Mouse (Mus musculus): ENCODE results near the gene Triobp. TPM values are rescaled to one million over a fixed set of nuclear protein-coding genes. Genes with fewer than 3 reads are reported as not detected.
A peak's percentile ranks its signal among the peaks of the same experiment; 100 is the strongest.

Triobp gene
- total RNA-seq, 2 experiments from 2014 or later: 23.0 to 23.6 TPM

GRCm38 (mm10) chr15:78948883-78949282 lies 1.4 kb downstream of the Triobp start:
- intact Hi-C loops (cut with DNase I): no loop called here
- no peak for DNase-seq (ENCODE audit: low spot score in 2 of 2)

GRCm38 (mm10) chr15:78955663-78956062 lies 8.1 kb downstream of the Triobp start:
- DNase-seq (ENCODE audit: low spot score in 2 of 2): no peak
- intact Hi-C loops (cut with DNase I): no loop called here

GRCm38 (mm10) chr15:78956351-78956750 lies 8.8 kb downstream of the Triobp start:
- intact Hi-C loops (cut with DNase I): no loop called here

GRCm38 (mm10) chr15:78957021-78957420 lies 9.5 kb downstream of the Triobp start:
- DNase-seq (ENCODE audit: low spot score in 2 of 2): no peak
- intact Hi-C loops (cut with DNase I): no loop called here

More at GRCm38 (mm10) chr15:78956351-78956750, 8.8 kb downstream of the Triobp start:
- DNase-seq (ENCODE audit: low spot score in 2 of 2): no peak

GRCm38 (mm10) chr15:78959537-78959936 lies 12.0 kb downstream of the Triobp start:
- no peak for DNase-seq (ENCODE audit: low spot score in 2 of 2)
- intact Hi-C loops (cut with DNase I): no loop called here

GRCm38 (mm10) chr15:78960088-78960487 lies 12.6 kb downstream of the Triobp start:
- no peak for DNase-seq (ENCODE audit: low spot score in 2 of 2)
- intact Hi-C loops (cut with DNase I): no loop called here

GRCm38 (mm10) chr15:78962885-78963284 lies 15.4 kb downstream of the Triobp start:
- intact Hi-C loops (cut with DNase I): no loop called here

GRCm38 (mm10) chr15:78971626-78972025 lies 24.1 kb downstream of the Triobp start:
- DNase-seq (ENCODE audit: low spot score in 2 of 2): no peak
- intact Hi-C loops (cut with DNase I): no loop called here

More at GRCm38 (mm10) chr15:78962885-78963284, 15.4 kb downstream of the Triobp start:
- peak; percentile 51 to 81 for DNase-seq (ENCODE audit: low spot score in 2 of 2)

GRCm38 (mm10) chr15:78973950-78974349 lies 26.4 kb downstream of the Triobp start:
- intact Hi-C loops (cut with DNase I): no loop called here
- DNase-seq (ENCODE audit: low spot score in 2 of 2): no peak

- intact Hi-C loops (cut with DNase I): no loop called here
- no peak for DNase-seq (ENCODE audit: low spot score in 2 of 2)
These were observed 30.2 kb downstream of the Triobp start for GRCm38 (mm10) chr15:78977676-78978159.

- intact Hi-C loops (cut with DNase I): no loop called here
- peak in 1 of 2 experiments; percentile 30 for DNase-seq (ENCODE audit: low spot score in 2 of 2)
These were observed 31.4 kb downstream of the Triobp start for GRCm38 (mm10) chr15:78978875-78979274.

GRCm38 (mm10) chr15:78980084-78980483 lies 32.6 kb downstream of the Triobp start:
- intact Hi-C loops (cut with DNase I): no loop called here
- DNase-seq (ENCODE audit: low spot score in 2 of 2): no peak

GRCm38 (mm10) chr15:78982658-78983435 lies 35.3 kb downstream of the Triobp start:
- DNase-seq (ENCODE audit: low spot score in 2 of 2): peak; percentile 41 to 57
- intact Hi-C loops (cut with DNase I): no loop called here

GRCm38 (mm10) chr15:78983436-78984285 lies 36.1 kb downstream of the Triobp start:
- intact Hi-C loops (cut with DNase I): no loop called here

GRCm38 (mm10) chr15:78984286-78984778 lies 36.8 kb downstream of the Triobp start:
- no peak for DNase-seq (ENCODE audit: low spot score in 2 of 2)
- intact Hi-C loops (cut with DNase I): no loop called here

More at GRCm38 (mm10) chr15:78983436-78984285, 36.1 kb downstream of the Triobp start:
- no peak for DNase-seq (ENCODE audit: low spot score in 2 of 2)

GRCm38 (mm10) chr15:78986536-78987220 lies 39.2 kb downstream of the Triobp start:
- intact Hi-C loops (cut with DNase I): no loop called here
- DNase-seq (ENCODE audit: low spot score in 2 of 2): no peak

GRCm38 (mm10) chr15:78988499-78988971 lies 41.0 kb downstream of the Triobp start:
- peak; percentile 84 to 92 for DNase-seq (ENCODE audit: low spot score in 2 of 2)
- intact Hi-C loops (cut with DNase I): no loop called here

- intact Hi-C loops (cut with DNase I): no loop called here
- no peak for DNase-seq (ENCODE audit: low spot score in 2 of 2)
These were observed 41.9 kb downstream of the Triobp start for GRCm38 (mm10) chr15:78989152-78990092.

Data from left cerebral cortex, postnatal 14 days (tissue).